Mouse (Mus musculus): ENCODE results near the gene Cep131. TPM values are rescaled to one million over a fixed set of nuclear protein-coding genes. Genes with fewer than 3 reads are reported as not detected.

The Cep131 gene
- polyA plus RNA-seq, 2 experiments = 2.7 to 4.4 TPM

GRCm38 (mm10) chr11:120109558-120110210 lies 23.1 kb upstream of the Cep131 start:
- Histone ChIP-seq H3K9me3 (ENCODE audit: control insufficient read depth, low read length) (no peaks in the 10 kb centered on the region), H3K27me3 (ENCODE audit: control insufficient read depth, insufficient read depth, low read length) (no peaks in the 10 kb centered on the region), H3K4me1 (replicated peaks; ENCODE audit: control insufficient read depth in 2 of 2, insufficient read depth in 2 of 2, low read length in 1 of 2) (no peaks in the 10 kb centered on the region), H3K9ac (replicated peaks) (no peak overlapping the region), H3K4me3 (ENCODE audit: insufficient read depth in 1 of 2, low read depth in 2 of 2, low read length in 2 of 2) (no peak overlapping the region), H3K36me3 (replicated peaks; ENCODE audit: control insufficient read depth, insufficient read depth, low read depth) (peaks cover 16% of the 10 kb centered on the region), H3K27ac (no peak overlapping the region), H3K4me2 (ENCODE audit: low read depth) (no peak overlapping the region)
- ATAC-seq (ENCODE audit: insufficient read depth) = no peak
- 84% methylated on average over 14 of the region's 14 CpGs for WGBS (ENCODE audit: insufficient replicate concordance)
- no peak for DNase-seq (ENCODE audit: low read depth in 3 of 3, low spot score in 3 of 3)
- TF ChIP-seq CTCF (IDR thresholded peaks at IDR 0.05; ENCODE audit: low read depth) (no peak), EP300 (IDR thresholded peaks at IDR 0.05; ENCODE audit: low read depth) (no peak)

- H3K4me1 ChIP-seq (replicated peaks; ENCODE audit: control insufficient read depth in 2 of 2, insufficient read depth in 2 of 2, low read length in 1 of 2) = no peaks in the 10 kb centered on the region
- H3K36me3 ChIP-seq (replicated peaks; ENCODE audit: control insufficient read depth, insufficient read depth, low read depth) = peaks cover 16% of the 10 kb centered on the region
- no peak overlapping the region for H3K27ac ChIP-seq
- H3K9ac ChIP-seq (replicated peaks) = no peak overlapping the region
- TF ChIP-seq EP300 (IDR thresholded peaks at IDR 0.05; ENCODE audit: low read depth) (no peak), CTCF (IDR thresholded peaks at IDR 0.05; ENCODE audit: low read depth) (no peak)
- H3K27me3 ChIP-seq (ENCODE audit: control insufficient read depth, insufficient read depth, low read length) = no peaks in the 10 kb centered on the region
- DNase-seq (ENCODE audit: low read depth in 3 of 3, low spot score in 3 of 3) = no peak
- no peaks in the 10 kb centered on the region for H3K9me3 ChIP-seq (ENCODE audit: control insufficient read depth, low read length)
- no peak overlapping the region for H3K4me2 ChIP-seq (ENCODE audit: low read depth)
- H3K4me3 ChIP-seq (ENCODE audit: insufficient read depth in 1 of 2, low read depth in 2 of 2, low read length in 2 of 2) = no peak overlapping the region
- ATAC-seq (ENCODE audit: insufficient read depth) = no peak
- WGBS (ENCODE audit: insufficient replicate concordance) = 86% methylated on average over 9 of the region's 9 CpGs
These were observed 21.2 kb upstream of the Cep131 start for GRCm38 (mm10) chr11:120107796-120108195.

GRCm38 (mm10) chr11:120107026-120107425 lies 20.4 kb upstream of the Cep131 start:
- Histone ChIP-seq H3K4me1 (replicated peaks; ENCODE audit: control insufficient read depth in 2 of 2, insufficient read depth in 2 of 2, low read length in 1 of 2) (no peaks in the 10 kb centered on the region), H3K9ac (replicated peaks) (no peak overlapping the region)
- ATAC-seq (ENCODE audit: insufficient read depth) = no peak

GRCm38 (mm10) chr11:120103431-120103997 lies 16.9 kb upstream of the Cep131 start:
- 36% methylated on average over 3 of the region's 3 CpGs for WGBS (ENCODE audit: insufficient replicate concordance)
- no peak overlapping the region for H3K27ac ChIP-seq
- peaks cover 5 to 8% of the 10 kb centered on the region in 2 experiments for H3K4me1 ChIP-seq (replicated peaks; ENCODE audit: control insufficient read depth in 2 of 2, insufficient read depth in 2 of 2, low read length in 1 of 2)

More at GRCm38 (mm10) chr11:120107026-120107425, 20.4 kb upstream of the Cep131 start:
- no peak for DNase-seq (ENCODE audit: low read depth in 3 of 3, low spot score in 3 of 3)
- H3K27ac ChIP-seq = no peak overlapping the region
- TF ChIP-seq EP300 (IDR thresholded peaks at IDR 0.05; ENCODE audit: low read depth) (no peak), CTCF (IDR thresholded peaks at IDR 0.05; ENCODE audit: low read depth) (no peak)
- H3K4me3 ChIP-seq (ENCODE audit: insufficient read depth in 1 of 2, low read depth in 2 of 2, low read length in 2 of 2) = no peak overlapping the region
- H3K27me3 ChIP-seq (ENCODE audit: control insufficient read depth, insufficient read depth, low read length) = no peaks in the 10 kb centered on the region
- no peaks in the 10 kb centered on the region for H3K9me3 ChIP-seq (ENCODE audit: control insufficient read depth, low read length)
- no peak overlapping the region for H3K4me2 ChIP-seq (ENCODE audit: low read depth)
- H3K36me3 ChIP-seq (replicated peaks; ENCODE audit: control insufficient read depth, insufficient read depth, low read depth) = peaks cover 16% of the 10 kb centered on the region
- WGBS (ENCODE audit: insufficient replicate concordance) = 48% methylated on average over 2 of the region's 2 CpGs

GRCm38 (mm10) chr11:120101036-120101435 lies 14.4 kb upstream of the Cep131 start:
- Histone ChIP-seq H3K4me3 (ENCODE audit: insufficient read depth in 1 of 2, low read depth in 2 of 2, low read length in 2 of 2) (no peak overlapping the region), H3K4me1 (replicated peaks; ENCODE audit: control insufficient read depth in 2 of 2, insufficient read depth in 2 of 2, low read length in 1 of 2) (peaks cover 11 to 16% of the 10 kb centered on the region in 2 experiments), H3K4me2 (ENCODE audit: low read depth) (no peak overlapping the region), H3K9ac (replicated peaks) (no peak overlapping the region), H3K27me3 (ENCODE audit: control insufficient read depth, insufficient read depth, low read length) (no peaks in the 10 kb centered on the region), H3K27ac (no peak overlapping the region), H3K36me3 (replicated peaks; ENCODE audit: control insufficient read depth, insufficient read depth, low read depth) (peaks cover 3% of the 10 kb centered on the region), H3K9me3 (ENCODE audit: control insufficient read depth, low read length) (no peaks in the 10 kb centered on the region)
- TF ChIP-seq EP300 (IDR thresholded peaks at IDR 0.05; ENCODE audit: low read depth) (no peak), CTCF (IDR thresholded peaks at IDR 0.05; ENCODE audit: low read depth) (peak; percentile 94)
- 5% methylated on average over 3 of the region's 3 CpGs for WGBS (ENCODE audit: insufficient replicate concordance)
- no peak for ATAC-seq (ENCODE audit: insufficient read depth)
- peak; percentile 42 to 54 (median 52) for DNase-seq (ENCODE audit: low read depth in 3 of 3, low spot score in 3 of 3)

More at GRCm38 (mm10) chr11:120103431-120103997, 16.9 kb upstream of the Cep131 start:
- no peak for ATAC-seq (ENCODE audit: insufficient read depth)
- Histone ChIP-seq H3K36me3 (replicated peaks; ENCODE audit: control insufficient read depth, insufficient read depth, low read depth) (peaks cover 3% of the 10 kb centered on the region), H3K4me3 (ENCODE audit: insufficient read depth in 1 of 2, low read depth in 2 of 2, low read length in 2 of 2) (no peak overlapping the region), H3K27me3 (ENCODE audit: control insufficient read depth, insufficient read depth, low read length) (no peaks in the 10 kb centered on the region), H3K4me2 (ENCODE audit: low read depth) (no peak overlapping the region), H3K9ac (replicated peaks) (no peak overlapping the region), H3K9me3 (ENCODE audit: control insufficient read depth, low read length) (no peaks in the 10 kb centered on the region)
- TF ChIP-seq EP300 (IDR thresholded peaks at IDR 0.05; ENCODE audit: low read depth) (no peak), CTCF (IDR thresholded peaks at IDR 0.05; ENCODE audit: low read depth) (no peak)
- DNase-seq (ENCODE audit: low read depth in 3 of 3, low spot score in 3 of 3) = no peak

All from liver, embryonic 14.5 days (tissue).